Mouse (Mus musculus): ENCODE measurements around the gene Slc4a2. TPM values are rescaled to one million over a fixed set of nuclear protein-coding genes. Genes with fewer than 3 reads are reported as not detected.
A peak's percentile ranks its signal among the peaks of the same experiment; 100 is the strongest.

Slc4a2 gene
- polyA plus RNA-seq, 1 experiment from 2014 or later: 17.9 TPM

GRCm38 (mm10) chr5:24474723-24475261 lies 51.2 kb downstream of the Slc4a2 start:
- H3K9me3 ChIP-seq (ENCODE audit: control insufficient read depth, low read length): no peaks in the 10 kb centered on the region
- peak overlapping the region; percentile 36 for H3K4me3 ChIP-seq (ENCODE audit: low read depth, low read length)
- no peak overlapping the region for H3K27ac ChIP-seq (ENCODE audit: low read depth, low read length)
- 1% methylated on average over 66 of the region's 67 CpGs for whole genome bisulfite sequencing
- ATAC-seq (ENCODE audit: low FRiP score) (peak; percentile 13; the same call in 1 of the 2 replicates), DNase-seq (ENCODE audit: low spot score) (peak; percentile 64)
- peaks cover 2% of the 10 kb centered on the region; the same call in 1 of the 2 replicates for H3K36me3 ChIP-seq (ENCODE audit: control insufficient read depth, insufficient read depth, low read length)
- peaks cover 26% of the 10 kb centered on the region for H3K27me3 ChIP-seq (ENCODE audit: control insufficient read depth, insufficient read depth, low read length)
- peak overlapping the region; percentile 44; the same call in 1 of the 2 replicates for H3K9ac ChIP-seq (ENCODE audit: low read depth, low read length)
- peaks cover 17% of the 10 kb centered on the region for H3K4me1 ChIP-seq (replicated peaks; ENCODE audit: control insufficient read depth, insufficient read depth, low read length)
- peak overlapping the region; percentile 78 for H3K4me2 ChIP-seq (replicated peaks; ENCODE audit: low read depth, low read length)

DNA sequence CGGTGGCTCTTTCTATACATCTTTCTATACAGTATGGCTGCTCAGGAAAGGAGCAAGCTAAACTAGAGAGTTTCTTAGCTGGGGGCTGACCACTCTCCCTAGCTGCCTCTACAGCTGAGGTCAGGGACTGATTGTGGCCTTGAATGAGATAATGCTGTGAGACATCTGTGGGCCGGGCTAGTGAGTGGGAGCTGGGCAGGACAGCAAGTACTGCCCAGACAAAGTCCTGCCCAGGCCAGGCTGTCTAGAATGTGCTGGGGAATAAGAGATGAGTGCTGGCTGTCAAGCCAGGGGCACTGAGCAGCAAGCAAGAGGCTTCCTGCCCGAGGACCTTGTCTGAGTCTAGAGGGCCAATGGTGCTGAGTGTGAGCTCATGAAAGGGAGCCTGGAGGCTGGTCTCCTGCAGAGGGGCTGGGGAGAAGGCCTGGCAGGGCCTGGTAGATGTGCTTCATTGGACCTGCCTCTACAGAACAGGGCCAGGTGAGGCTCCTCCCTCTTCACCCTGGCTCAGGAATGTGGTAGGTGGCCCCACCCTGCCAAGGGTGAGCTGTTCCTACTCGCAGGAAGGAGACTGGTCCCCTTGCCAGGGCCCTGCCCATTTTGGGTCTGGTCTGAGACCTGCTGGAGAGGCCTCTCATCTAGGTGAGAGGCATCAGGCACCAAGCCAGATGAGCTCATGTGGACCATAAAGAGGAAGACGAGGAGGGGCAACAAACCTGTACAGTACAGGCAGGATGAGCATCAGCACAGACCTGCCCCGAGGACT lies 52.0 kb downstream of the Slc4a2 start:
- Histone ChIP-seq H3K4me2 (replicated peaks; ENCODE audit: low read depth, low read length) (no peak overlapping the region), H3K36me3 (ENCODE audit: control insufficient read depth, insufficient read depth, low read length) (peaks cover 7% of the 10 kb centered on the region; the same call in 1 of the 2 replicates), H3K4me3 (ENCODE audit: low read depth, low read length) (no peak overlapping the region), H3K27ac (ENCODE audit: low read depth, low read length) (no peak overlapping the region), H3K9me3 (ENCODE audit: control insufficient read depth, low read length) (no peaks in the 10 kb centered on the region), H3K4me1 (replicated peaks; ENCODE audit: control insufficient read depth, insufficient read depth, low read length) (peaks cover 20% of the 10 kb centered on the region), H3K27me3 (ENCODE audit: control insufficient read depth, insufficient read depth, low read length) (peaks cover 26% of the 10 kb centered on the region), H3K9ac (ENCODE audit: low read depth, low read length) (no peak overlapping the region)
- no peak for DNase-seq (ENCODE audit: low spot score)
- no peak for ATAC-seq (ENCODE audit: low FRiP score)
- WGBS: 84% methylated on average over 6 of the region's 6 CpGs

DNA sequence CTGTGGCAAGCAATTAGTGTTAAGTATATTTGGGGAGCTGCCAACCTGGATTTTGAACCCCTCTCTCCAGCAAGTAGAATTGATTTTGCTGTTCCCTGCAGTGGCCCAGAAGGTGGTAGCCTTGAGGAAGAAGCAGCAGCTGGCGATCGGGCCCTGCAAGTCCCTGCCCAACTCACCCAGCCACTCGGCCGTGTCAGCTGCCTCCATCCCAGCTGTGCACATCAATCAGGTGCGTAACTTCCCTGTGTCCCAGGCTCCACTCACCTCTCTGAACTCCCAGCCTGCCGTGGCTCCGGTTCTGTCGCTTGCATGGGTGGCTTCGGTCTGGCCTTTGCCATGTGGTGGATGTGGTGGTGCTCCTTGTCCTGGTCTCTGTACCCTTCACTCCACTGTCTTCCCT lies 54.3 kb downstream of the Slc4a2 start:
- WGBS: 87% methylated on average over 9 of the region's 9 CpGs
- H3K4me2 ChIP-seq (replicated peaks; ENCODE audit: low read depth, low read length): no peak overlapping the region
- peaks cover 23% of the 10 kb centered on the region for H3K27me3 ChIP-seq (ENCODE audit: control insufficient read depth, insufficient read depth, low read length)
- peaks cover 33% of the 10 kb centered on the region for H3K4me1 ChIP-seq (replicated peaks; ENCODE audit: control insufficient read depth, insufficient read depth, low read length)
- peaks cover 7% of the 10 kb centered on the region; the same call in 1 of the 2 replicates for H3K36me3 ChIP-seq (ENCODE audit: control insufficient read depth, insufficient read depth, low read length)
- no peak overlapping the region for H3K27ac ChIP-seq (ENCODE audit: low read depth, low read length)
- no peak overlapping the region for H3K9ac ChIP-seq (ENCODE audit: low read depth, low read length)
- DNase-seq (ENCODE audit: low spot score) (no peak), ATAC-seq (ENCODE audit: low FRiP score) (no peak)
- H3K4me3 ChIP-seq (ENCODE audit: low read depth, low read length): no peak overlapping the region
- H3K9me3 ChIP-seq (ENCODE audit: control insufficient read depth, low read length): no peaks in the 10 kb centered on the region

DNA sequence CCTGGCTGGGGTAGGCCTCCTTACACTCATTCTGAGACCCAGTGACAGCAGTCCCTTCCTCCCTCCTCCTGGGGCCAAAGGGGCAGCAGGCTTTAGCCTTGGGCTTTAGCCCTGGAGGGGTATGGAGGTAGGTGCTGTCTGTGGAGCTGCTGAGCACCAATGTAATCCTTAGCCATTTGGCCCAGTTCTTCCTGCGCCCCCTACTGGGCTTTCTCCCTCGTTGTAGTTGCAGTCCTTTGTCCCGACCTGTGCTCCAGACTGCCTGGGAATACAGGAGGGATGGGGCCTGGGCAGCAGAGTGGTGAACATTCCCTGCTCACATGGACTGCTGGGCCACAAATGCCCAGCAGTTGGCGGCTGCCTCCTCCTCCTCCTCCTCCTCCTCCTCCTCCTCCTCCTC lies 58.0 kb downstream of the Slc4a2 start:
- no peak overlapping the region for H3K4me3 ChIP-seq (ENCODE audit: low read depth, low read length)
- no peak overlapping the region for H3K9ac ChIP-seq (ENCODE audit: low read depth, low read length)
- 8% methylated on average over 3 of the region's 4 CpGs for WGBS
- H3K9me3 ChIP-seq (ENCODE audit: control insufficient read depth, low read length): no peaks in the 10 kb centered on the region
- DNase-seq (ENCODE audit: low spot score): peak; percentile 92
- peaks cover 33% of the 10 kb centered on the region for H3K4me1 ChIP-seq (replicated peaks; ENCODE audit: control insufficient read depth, insufficient read depth, low read length)
- H3K4me2 ChIP-seq (replicated peaks; ENCODE audit: low read depth, low read length): no peak overlapping the region
- H3K36me3 ChIP-seq (ENCODE audit: control insufficient read depth, insufficient read depth, low read length): peaks cover 7% of the 10 kb centered on the region; the same call in 1 of the 2 replicates
- no peak overlapping the region for H3K27ac ChIP-seq (ENCODE audit: low read depth, low read length)
- no peaks in the 10 kb centered on the region; the same call in 1 of the 2 replicates for H3K27me3 ChIP-seq (ENCODE audit: control insufficient read depth, insufficient read depth, low read length)
- ATAC-seq (ENCODE audit: low FRiP score): peak; percentile 39

- H3K27ac ChIP-seq (ENCODE audit: low read depth, low read length): peak overlapping the region; percentile 60
- peak; percentile 48 for DNase-seq (ENCODE audit: low spot score)
- H3K36me3 ChIP-seq (ENCODE audit: control insufficient read depth, insufficient read depth, low read length): peaks cover 7% of the 10 kb centered on the region; the same call in 1 of the 2 replicates
Measured at GRCm38 (mm10) chr5:24482247-24483079, 58.8 kb downstream of the Slc4a2 start.

DNA sequence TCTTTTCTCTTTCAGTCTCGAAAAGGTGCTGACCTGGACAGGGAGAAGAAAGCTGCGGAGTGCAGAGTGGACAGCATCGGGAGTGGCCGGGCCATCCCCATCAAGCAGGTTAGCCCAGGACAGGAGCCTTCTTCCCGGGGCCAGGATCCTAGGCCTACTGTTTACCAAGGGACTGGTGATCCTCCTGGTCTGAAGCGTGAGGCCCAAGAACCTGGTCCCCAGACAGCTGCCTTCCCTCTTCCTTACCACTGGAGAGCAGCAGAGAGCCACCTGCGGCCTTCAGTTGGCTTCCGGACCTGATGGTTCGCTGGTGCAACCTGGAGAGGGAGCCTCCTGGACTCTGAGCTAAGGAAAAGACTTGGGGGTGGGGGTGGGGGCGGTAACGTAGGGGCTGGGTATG lies 59.7 kb downstream of the Slc4a2 start:
- no peaks in the 10 kb centered on the region for H3K9me3 ChIP-seq (ENCODE audit: control insufficient read depth, low read length)
- peaks cover 33% of the 10 kb centered on the region for H3K4me1 ChIP-seq (replicated peaks; ENCODE audit: control insufficient read depth, insufficient read depth, low read length)
- H3K27ac ChIP-seq (ENCODE audit: low read depth, low read length): 0 out of 2 replicates have a peak overlapping the region, but pooled peaks have one; percentile 60
- no peak overlapping the region for H3K4me3 ChIP-seq (ENCODE audit: low read depth, low read length)
- H3K36me3 ChIP-seq (ENCODE audit: control insufficient read depth, insufficient read depth, low read length): peaks cover 11% of the 10 kb centered on the region
- H3K4me2 ChIP-seq (replicated peaks; ENCODE audit: low read depth, low read length): no peak overlapping the region
- ATAC-seq (ENCODE audit: low FRiP score) (no peak), DNase-seq (ENCODE audit: low spot score) (peak; percentile 85)
- H3K9ac ChIP-seq (ENCODE audit: low read depth, low read length): no peak overlapping the region
- no peaks in the 10 kb centered on the region; the same call in 1 of the 2 replicates for H3K27me3 ChIP-seq (ENCODE audit: control insufficient read depth, insufficient read depth, low read length)
- WGBS: 25% methylated on average over 11 of the region's 11 CpGs

More at GRCm38 (mm10) chr5:24482247-24483079, 58.8 kb downstream of the Slc4a2 start:
- H3K9ac ChIP-seq (ENCODE audit: low read depth, low read length): peak overlapping the region; percentile 45; the same call in 1 of the 2 replicates
- H3K4me2 ChIP-seq (replicated peaks; ENCODE audit: low read depth, low read length): no peak overlapping the region
- H3K4me1 ChIP-seq (replicated peaks; ENCODE audit: control insufficient read depth, insufficient read depth, low read length): peaks cover 33% of the 10 kb centered on the region
- peak; percentile 8; the same call in 1 of the 2 replicates for ATAC-seq (ENCODE audit: low FRiP score)
- H3K9me3 ChIP-seq (ENCODE audit: control insufficient read depth, low read length): no peaks in the 10 kb centered on the region
- WGBS: 42% methylated on average over 31 of the region's 41 CpGs
- no peak overlapping the region for H3K4me3 ChIP-seq (ENCODE audit: low read depth, low read length)
- no peaks in the 10 kb centered on the region; the same call in 1 of the 2 replicates for H3K27me3 ChIP-seq (ENCODE audit: control insufficient read depth, insufficient read depth, low read length)

DNA sequence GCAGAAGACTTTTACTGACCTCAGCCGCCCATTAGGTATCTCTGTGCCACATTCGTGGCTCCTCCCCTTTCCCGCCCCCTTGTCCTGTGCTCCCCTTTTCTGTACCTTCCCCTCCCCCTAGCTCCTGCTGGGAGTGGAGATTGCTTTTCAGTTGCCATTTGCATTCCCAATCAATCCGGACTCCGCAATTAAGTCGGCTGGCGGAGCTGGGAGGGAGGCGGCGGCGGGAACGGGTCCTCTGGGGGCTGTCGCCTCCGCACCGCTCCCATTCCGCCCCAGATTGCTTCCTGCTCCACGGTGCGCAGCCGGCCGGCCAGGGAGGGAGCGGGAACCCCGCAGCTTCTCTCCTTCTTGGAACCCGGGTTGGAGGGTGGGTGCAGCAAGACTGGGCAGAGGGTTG lies 61.3 kb downstream of the Slc4a2 start:
- Histone ChIP-seq H3K27ac (ENCODE audit: low read depth, low read length) (peak overlapping the region; percentile 47; the same call in 1 of the 2 replicates), H3K4me3 (ENCODE audit: low read depth, low read length) (no peak overlapping the region), H3K9me3 (ENCODE audit: control insufficient read depth, low read length) (no peaks in the 10 kb centered on the region), H3K4me1 (replicated peaks; ENCODE audit: control insufficient read depth, insufficient read depth, low read length) (peaks cover 32% of the 10 kb centered on the region), H3K4me2 (replicated peaks; ENCODE audit: low read depth, low read length) (peak overlapping the region; percentile 18), H3K36me3 (ENCODE audit: control insufficient read depth, insufficient read depth, low read length) (peaks cover 8% of the 10 kb centered on the region), H3K9ac (ENCODE audit: low read depth, low read length) (peak overlapping the region; percentile 23; the same call in 1 of the 2 replicates), H3K27me3 (ENCODE audit: control insufficient read depth, insufficient read depth, low read length) (no peaks in the 10 kb centered on the region; the same call in 1 of the 2 replicates)
- ATAC-seq (ENCODE audit: low FRiP score) (peak; percentile 13; the same call in 1 of the 2 replicates), DNase-seq (ENCODE audit: low spot score) (peak; percentile 49)
- 17% methylated on average over 22 of the region's 22 CpGs for WGBS

- no peak overlapping the region for H3K9ac ChIP-seq (ENCODE audit: low read depth, low read length)
- H3K4me2 ChIP-seq (replicated peaks; ENCODE audit: low read depth, low read length): no peak overlapping the region
- H3K27ac ChIP-seq (ENCODE audit: low read depth, low read length): no peak overlapping the region
- H3K36me3 ChIP-seq (ENCODE audit: control insufficient read depth, insufficient read depth, low read length): peaks cover 4% of the 10 kb centered on the region
- H3K9me3 ChIP-seq (ENCODE audit: control insufficient read depth, low read length): no peaks in the 10 kb centered on the region
- 3% methylated on average over 8 of the region's 8 CpGs for WGBS
- no peak overlapping the region for H3K4me3 ChIP-seq (ENCODE audit: low read depth, low read length)
- ATAC-seq (ENCODE audit: low FRiP score) (no peak), DNase-seq (ENCODE audit: low spot score) (peak; percentile 96)
- H3K27me3 ChIP-seq (ENCODE audit: control insufficient read depth, insufficient read depth, low read length): no peaks in the 10 kb centered on the region; the same call in 1 of the 2 replicates
- peaks cover 26% of the 10 kb centered on the region for H3K4me1 ChIP-seq (replicated peaks; ENCODE audit: control insufficient read depth, insufficient read depth, low read length)
Measured at GRCm38 (mm10) chr5:24486097-24486496, 62.5 kb downstream of the Slc4a2 start.

Data from hindbrain, embryonic 11.5 days (tissue).